Mouse (Mus musculus) frontal cortex, adult 2 months (tissue): Measurements from ENCODE around the gene Btbd17. TPM values are rescaled to one million over a fixed set of nuclear protein-coding genes. Genes with fewer than 3 reads are reported as not detected.
A peak's percentile ranks its signal among the peaks of the same experiment; 100 is the strongest.

Experiments
- DNase-seq, 2 experiments: peaks; one replicate each; pipeline ENCODE4 v3.0.0; 2022; ENCODE audit warnings: low spot score in 1 of 2; ENCODE audit errors: extremely low spot score in 1 of 2
- polyA plus RNA-seq: library from polyadenylated mRNA; depleted of rRNA; stranded (reverse); fragments of >200 nt; gene quantifications from 2 replicates; pipeline ENCODE4 v1.2.3, GENCODE M21; 2012; rRNA removed

The Btbd17 gene
- polyA plus RNA-seq, 1 experiment: 55.7 TPM

GRCm38 (mm10) chr11:114780076-114780475 is 15.7 kb downstream of the Btbd17 start:
- no peak for DNase-seq

GRCm38 (mm10) chr11:114771896-114772295 is 23.8 kb downstream of the Btbd17 start:
- no peak for DNase-seq

DNA sequence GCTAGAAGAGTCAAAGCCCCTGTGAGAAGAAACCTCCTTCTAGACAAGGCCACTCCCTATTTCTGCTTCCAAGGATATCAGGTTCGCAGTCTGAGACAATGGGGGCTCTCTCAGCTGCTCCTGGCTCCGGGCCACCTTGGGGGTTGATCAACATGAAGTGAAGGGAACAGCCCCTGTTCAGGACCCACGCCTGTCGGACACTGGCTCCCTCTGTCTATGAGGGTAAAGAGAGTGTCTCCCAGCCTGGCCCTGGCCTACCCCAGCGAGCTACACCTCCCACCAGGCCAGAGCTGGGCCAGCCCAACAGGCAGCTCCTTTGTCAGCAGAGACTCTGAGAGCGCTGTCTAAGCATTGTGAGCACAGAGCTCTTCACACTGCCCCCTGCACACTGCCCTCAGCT is 25.8 kb downstream of the Btbd17 start:
- DNase-seq: no peak

- no peak for DNase-seq
Observed at GRCm38 (mm10) chr11:114764820-114765818, 30.6 kb downstream of the Btbd17 start, which contains the start of gene Kif19a. TSS of gene Kif19a (plus strand) at chr11:114765388.

DNA sequence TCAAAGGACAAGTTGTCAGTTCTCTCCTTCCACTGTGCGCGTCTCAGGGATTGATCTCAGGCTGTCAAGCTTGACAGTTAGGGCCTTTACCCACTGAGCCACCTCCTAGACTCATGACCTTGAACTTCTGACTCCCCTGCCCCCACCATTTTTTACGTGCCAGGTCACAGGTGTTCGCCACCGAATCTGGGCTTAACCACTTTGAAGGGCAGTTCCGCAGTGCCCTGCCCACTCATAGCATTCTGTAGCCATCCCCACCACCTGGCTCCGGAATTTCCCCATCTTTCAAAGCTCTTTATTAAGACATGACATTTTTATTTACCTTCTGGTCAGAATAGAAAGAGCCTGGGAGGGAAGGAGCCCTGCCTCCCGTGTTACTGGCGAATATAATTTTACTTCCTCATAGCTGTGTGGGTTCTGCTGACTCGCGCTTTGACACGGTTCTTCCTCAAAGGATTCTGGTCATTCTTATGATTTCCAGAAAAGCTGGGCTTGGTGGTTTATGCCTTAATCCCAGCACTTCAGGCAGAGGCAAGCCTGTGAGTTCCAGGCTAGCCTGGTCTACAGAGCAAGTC is 48.1 kb downstream of the Btbd17 start:
- DNase-seq: no peak

GRCm38 (mm10) chr11:114745134-114745533 is 50.6 kb downstream of the Btbd17 start:
- peak; percentile 65 to 97 for DNase-seq

GRCm38 (mm10) chr11:114741451-114741850 is 54.3 kb downstream of the Btbd17 start:
- no peak for DNase-seq

Other genes with a start within 250 kb of the Btbd17 start
- gene Rpl38, start 127.4 kb downstream of the Btbd17 start, polyA plus RNA-seq: 1,969 and 2,066 TPM in 2 replicates
- 19.0 and 20.1 TPM in 2 replicates for gene Ttyh2, start 120.5 kb downstream of the Btbd17 start, polyA plus RNA-seq
- 2.5 and 2.9 TPM in 2 replicates for gene Dnaic2, start 68.5 kb downstream of the Btbd17 start, polyA plus RNA-seq
- 5.0 and 5.8 TPM in 2 replicates for gene Kif19a, start 30.6 kb downstream of the Btbd17 start, polyA plus RNA-seq
- gene Gpr142, start 3.0 kb upstream of the Btbd17 start, polyA plus RNA-seq: 0.08 TPM in 1 of 2 replicates, not detected in the other
- gene Gprc5c, start 55.2 kb upstream of the Btbd17 start, polyA plus RNA-seq: 3.5 and 4.7 TPM in 2 replicates
- gene Cd300a, start 94.1 kb upstream of the Btbd17 start, polyA plus RNA-seq: 0.54 and 0.57 TPM in 2 replicates
- gene Cd300lb, start 138.4 kb upstream of the Btbd17 start, polyA plus RNA-seq: 0.22 and 0.59 TPM in 2 replicates
- not detected in 2 replicates for gene Cd300c, start 173.2 kb upstream of the Btbd17 start, polyA plus RNA-seq
- 0.08 and 0.16 TPM in 2 replicates for gene Cd300ld, start 194.0 kb upstream of the Btbd17 start, polyA plus RNA-seq
- 5.3 and 7.1 TPM in 2 replicates for gene Cd300c2, start 205.9 kb upstream of the Btbd17 start, polyA plus RNA-seq
- gene Cd300ld2, start 220.2 kb upstream of the Btbd17 start, polyA plus RNA-seq: 0.30 TPM in 1 of 2 replicates, not detected in the other
- 0.30 and 0.55 TPM in 2 replicates for gene Cd300ld4, start 231.1 kb upstream of the Btbd17 start, polyA plus RNA-seq
- 0.86 TPM in 1 of 2 replicates, not detected in the other for gene Cd300ld5, start 241.8 kb upstream of the Btbd17 start, polyA plus RNA-seq